Mouse (Mus musculus) layer of hippocampus, adult 11-12 months (tissue): ENCODE results near the gene Oard1.

Source experiments
- DNase-seq: peaks from one replicate; pipeline ENCODE4 v3.0.0; 2022; ENCODE audit warnings: low spot score

Gene Oard1

DNA sequence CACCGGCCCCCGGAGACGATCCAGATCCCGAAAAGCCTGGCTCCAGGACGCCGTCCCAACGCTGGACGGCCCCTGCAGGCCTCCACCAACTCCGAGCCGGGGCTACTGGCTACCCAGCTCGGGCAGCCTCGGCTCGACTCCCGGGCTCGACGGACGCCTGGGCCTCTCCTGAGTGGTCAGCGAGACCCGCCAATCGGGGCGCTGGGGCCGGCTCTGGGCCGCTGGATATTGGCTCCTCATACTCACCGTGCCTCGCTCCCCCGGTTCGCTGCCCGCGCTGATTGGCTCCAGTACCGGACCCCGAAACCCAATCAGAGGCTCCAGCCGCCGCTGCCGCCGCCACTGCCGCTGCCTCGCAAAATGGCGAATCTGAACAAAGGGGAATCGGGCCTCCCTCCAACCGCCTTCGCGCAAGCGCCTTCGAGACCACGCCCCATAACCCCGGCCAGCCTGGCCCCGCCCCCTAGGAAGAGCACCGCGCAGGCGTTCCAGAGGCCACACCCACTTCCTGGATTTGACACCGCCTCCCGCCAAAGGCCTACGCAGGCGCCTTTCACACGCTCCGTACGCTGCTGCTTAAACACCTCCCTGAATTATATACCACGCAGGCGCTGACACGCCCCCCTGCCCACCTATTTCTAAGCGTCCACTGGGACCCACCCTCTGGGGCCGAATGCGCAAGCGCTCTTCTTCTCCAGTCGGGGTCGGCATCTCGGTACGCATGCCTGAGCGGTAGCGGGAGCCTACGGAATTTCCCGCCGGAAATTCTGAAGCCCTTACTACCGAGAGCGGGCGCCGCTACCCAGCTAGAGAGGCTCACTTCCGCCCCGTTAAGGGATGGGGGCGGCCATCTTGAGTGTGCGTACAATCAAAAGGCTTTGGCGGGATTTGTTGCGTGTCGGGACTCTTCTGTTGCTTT, at the start of gene Oard1, which contains the start of gene Nfya:
Gene Oard1 (plus strand): TSS at position 635 of the 919 bp plus-strand sequence.
Gene Nfya (minus strand): TSS at position 527 of the 919 bp plus-strand sequence.
- DNase-seq: peak; percentile 100

DNA sequence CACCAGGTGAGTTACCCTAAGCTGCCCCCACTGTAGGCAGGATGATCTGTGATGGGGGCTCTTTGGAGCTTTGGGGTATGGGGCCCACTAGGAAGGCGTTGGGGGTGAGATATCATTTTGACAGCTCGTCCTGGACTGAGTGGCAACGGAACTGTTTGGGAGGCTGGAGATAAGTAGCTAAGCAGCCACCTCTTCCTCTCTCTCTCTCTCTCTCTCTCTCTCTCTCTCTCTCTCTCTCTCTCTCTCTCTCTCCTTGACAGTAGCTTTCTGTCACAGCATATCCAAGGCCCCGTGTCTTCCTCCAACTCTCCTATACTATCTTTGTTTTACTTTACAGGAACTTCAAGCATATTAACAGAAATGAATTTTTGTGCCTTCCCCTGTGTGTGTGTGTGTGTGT, 49.4 kb upstream of the Oard1 start:
- DNase-seq: no peak

- DNase-seq: no peak
Measured at GRCm38 (mm10) chr17:48362346-48362745, 47.5 kb upstream of the Oard1 start.

GRCm38 (mm10) chr17:48362966-48363365, 46.8 kb upstream of the Oard1 start:
- no peak for DNase-seq

DNA sequence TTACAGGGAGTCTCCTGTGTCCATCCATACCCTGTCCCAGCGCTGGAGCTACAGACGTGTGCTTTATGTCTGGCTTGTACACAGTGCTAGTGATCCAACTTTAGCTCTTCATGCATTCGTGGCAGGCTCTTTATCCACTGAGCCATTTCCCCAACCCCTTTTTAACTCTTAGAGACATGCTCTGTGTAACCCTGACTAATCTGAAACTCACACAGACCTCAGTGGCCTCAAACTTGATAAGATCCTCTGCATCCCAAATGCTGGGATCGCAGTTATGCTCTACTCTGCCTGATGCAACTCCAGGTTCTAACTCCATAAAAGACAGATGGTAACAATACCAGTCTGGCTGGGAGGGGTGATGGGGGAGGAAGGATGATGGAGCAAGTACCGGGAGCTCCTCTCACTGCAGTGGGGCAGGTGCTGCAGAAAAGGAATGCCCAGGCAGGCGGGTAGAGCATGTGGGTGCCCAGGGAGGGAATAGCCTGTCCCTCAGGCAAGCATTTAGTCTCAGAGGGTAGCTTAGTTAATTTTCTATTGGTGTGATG, 46.3 kb upstream of the Oard1 start:
- DNase-seq: no peak

GRCm38 (mm10) chr17:48365511-48366155, 44.2 kb upstream of the Oard1 start:
- no peak for DNase-seq

DNA sequence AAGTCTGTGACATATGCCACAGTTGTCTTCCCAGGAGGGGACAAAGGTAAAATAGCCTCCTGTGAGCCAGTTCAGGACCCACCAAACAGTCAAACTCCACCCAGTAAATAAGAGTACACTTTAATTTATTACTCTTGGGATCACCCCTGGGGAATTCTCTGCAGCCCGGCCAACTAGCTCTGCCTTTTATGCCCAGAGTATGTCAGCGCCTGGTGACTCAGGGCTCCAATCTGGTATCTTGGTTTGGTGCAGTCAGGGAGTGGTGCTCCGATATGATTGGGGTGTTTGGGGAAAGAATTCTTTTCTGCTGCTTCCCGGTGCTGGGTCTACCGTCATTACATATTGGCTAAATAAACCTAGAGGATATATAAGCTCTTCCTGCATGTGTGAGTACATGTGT, 43.0 kb upstream of the Oard1 start:
- no peak for DNase-seq

- DNase-seq: no peak
Measured at GRCm38 (mm10) chr17:48371621-48372020, 38.2 kb upstream of the Oard1 start.

GRCm38 (mm10) chr17:48372987-48373386, 36.8 kb upstream of the Oard1 start:
- DNase-seq: no peak

GRCm38 (mm10) chr17:48376102-48376501, 33.7 kb upstream of the Oard1 start:
- DNase-seq: no peak

GRCm38 (mm10) chr17:48379050-48379449, 30.8 kb upstream of the Oard1 start:
- DNase-seq: no peak

- no peak for DNase-seq
Measured at GRCm38 (mm10) chr17:48385786-48386461, 23.9 kb upstream of the Oard1 start.

DNA sequence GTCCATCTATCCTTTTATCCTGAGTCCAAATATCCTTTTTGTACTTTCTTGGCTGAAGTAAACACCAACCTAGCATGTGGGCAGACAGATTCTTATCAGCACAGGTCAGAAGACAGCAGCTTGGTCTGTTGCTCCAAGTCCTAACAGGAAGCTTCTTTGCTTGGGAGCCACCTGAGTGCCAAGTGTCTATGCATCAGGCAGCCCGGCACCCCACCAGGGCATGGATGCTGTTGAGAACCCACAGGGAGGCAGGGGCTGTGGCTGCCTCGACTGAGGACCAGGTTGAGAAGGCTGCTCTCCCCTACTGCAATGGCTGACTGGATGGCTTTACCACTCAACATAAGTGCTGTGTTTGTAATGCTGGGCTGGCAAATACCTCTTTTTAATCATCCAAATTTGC, 21.1 kb upstream of the Oard1 start:
- DNase-seq: no peak

GRCm38 (mm10) chr17:48389442-48389841, 20.4 kb upstream of the Oard1 start:
- DNase-seq: no peak

GRCm38 (mm10) chr17:48391446-48391845, 18.4 kb upstream of the Oard1 start:
- no peak for DNase-seq

DNA sequence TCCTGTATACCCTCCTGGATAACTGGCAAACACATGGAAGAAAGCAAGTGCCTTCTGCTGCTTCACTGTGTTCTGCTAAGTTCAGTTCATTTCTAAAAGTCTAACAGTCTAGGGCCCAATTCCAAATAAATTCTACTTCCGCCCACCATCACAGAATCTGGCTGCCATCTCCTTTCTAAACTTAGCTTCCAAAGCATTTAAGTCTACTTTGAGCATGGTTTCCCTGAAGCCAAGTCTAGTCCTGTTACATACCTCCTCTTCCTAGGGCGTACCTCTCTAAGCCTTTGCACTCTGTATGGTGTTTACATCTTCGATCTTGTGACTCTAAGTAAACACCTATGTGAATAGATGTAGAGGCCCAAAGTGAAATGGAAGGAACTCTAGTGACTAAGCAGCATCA, 17.2 kb upstream of the Oard1 start:
- peak; percentile 43 for DNase-seq

DNA sequence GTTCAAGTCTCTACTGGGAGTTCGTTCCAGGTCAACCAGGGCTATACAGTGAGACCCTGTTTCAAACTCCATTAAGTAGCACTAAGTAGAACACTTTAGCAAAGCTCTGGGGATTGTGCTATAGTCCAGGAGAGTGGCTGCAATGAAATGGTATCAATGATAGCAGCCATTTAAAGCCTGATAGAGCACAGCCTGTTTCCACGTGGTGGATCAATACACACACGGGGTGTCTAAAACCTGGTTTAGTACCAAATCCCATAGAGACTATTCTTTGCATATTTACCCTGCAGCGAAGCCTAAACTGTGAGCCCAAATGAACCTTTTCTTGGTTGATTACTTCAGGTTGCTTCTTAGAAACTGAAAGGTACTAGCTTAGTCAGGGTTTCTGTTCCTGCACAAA, 8.1 kb upstream of the Oard1 start:
- DNase-seq: no peak

GRCm38 (mm10) chr17:48402751-48403150, 7.1 kb upstream of the Oard1 start:
- DNase-seq: no peak

DNA sequence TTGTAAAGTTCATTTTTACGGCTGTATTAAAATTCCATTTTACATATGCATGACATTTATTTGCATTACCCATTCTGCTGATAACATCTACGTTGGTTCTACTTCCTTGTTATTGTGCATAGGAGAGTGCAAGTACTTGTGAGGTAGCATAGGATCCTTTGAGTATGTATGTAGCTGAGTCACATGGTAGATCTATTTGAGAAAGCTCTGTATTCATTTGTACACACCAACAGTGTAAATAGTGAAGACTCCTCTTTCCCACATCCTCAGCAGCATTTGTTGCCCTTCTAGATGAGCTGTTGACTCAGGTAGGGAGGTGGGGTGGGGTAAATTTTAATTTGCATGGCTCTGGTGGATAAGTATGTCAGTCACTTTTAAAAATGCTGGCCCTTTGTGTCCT, 6.0 kb upstream of the Oard1 start:
- DNase-seq: no peak

DNA sequence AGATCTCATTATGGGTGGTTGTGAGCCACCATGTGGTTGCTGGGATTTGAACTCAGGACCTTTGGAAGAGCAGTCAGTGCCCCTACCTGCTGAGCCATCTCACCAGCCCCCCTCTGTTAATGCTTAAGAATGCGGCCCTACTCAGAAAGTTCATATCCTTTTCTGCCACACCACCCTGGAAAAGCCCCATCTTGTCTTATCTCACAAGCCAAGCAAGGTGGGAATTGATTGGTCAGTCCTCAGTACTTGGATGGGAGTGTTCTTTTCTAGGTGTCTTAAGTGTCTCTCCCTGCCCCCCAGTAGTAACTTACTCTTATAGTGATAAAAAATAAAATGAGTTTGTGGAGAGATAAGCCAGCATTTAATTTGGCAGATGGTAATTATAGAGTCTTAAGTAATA, 5.1 kb upstream of the Oard1 start:
- DNase-seq: no peak

DNA sequence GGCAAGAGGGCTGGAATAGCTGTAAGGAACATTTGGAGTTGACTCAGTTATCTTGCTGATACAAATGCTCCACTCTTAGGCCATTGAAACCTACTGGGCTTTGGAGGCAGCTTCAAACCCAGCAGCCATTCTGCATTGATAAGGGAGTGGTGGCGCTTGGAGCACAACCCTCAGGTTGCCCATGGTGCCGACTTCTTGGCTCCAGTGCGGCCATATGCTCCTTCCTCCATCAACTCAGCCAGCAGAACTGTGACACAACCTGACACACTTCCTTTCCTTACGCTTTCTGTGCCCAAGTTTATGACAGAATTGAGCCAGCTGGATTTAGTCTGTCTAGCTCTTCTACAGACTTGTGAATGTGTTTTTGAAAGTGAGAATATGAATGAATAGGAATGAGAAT, 2.7 kb upstream of the Oard1 start:
- no peak for DNase-seq

GRCm38 (mm10) chr17:48407910-48408525, 1.8 kb upstream of the Oard1 start:
- no peak for DNase-seq
